Mouse (Mus musculus) myocyte (in vitro differentiated cells): ENCODE data around the gene Gm42906.

Source experiments
- CEBPB ChIP-seq: IDR thresholded peaks from 2 replicates; pipeline ENCODE4 v1.6.1; 2011; ENCODE audit warnings: mild to moderate bottlenecking, moderate library complexity; ENCODE audit not compliant: poor library complexity, insufficient read depth, severe bottlenecking
- MYOD1 ChIP-seq, 3 experiments: IDR thresholded peaks; one replicate each; pipeline ENCODE4 v1.6.1; 2011; ENCODE audit warnings: control low read depth in 2 of 3, low read depth in 2 of 3, mild to moderate bottlenecking in 2 of 3, moderate library complexity in 1 of 3; ENCODE audit not compliant: insufficient read length in 2 of 3, control insufficient read depth in 1 of 3
- POLR2A ChIP-seq: IDR thresholded peaks from one replicate; pipeline ENCODE4 v1.6.1; 2011; ENCODE audit warnings: low read depth, mild to moderate bottlenecking, control low read depth, moderate library complexity; ENCODE audit not compliant: insufficient read length

- TF ChIP-seq CEBPB: no peak
- no peak for TF ChIP-seq POLR2A
- TF ChIP-seq MYOD1 (IDR thresholded peaks at IDR 0.05; ENCODE audit: control insufficient read depth in 1 of 3, insufficient read length in 2 of 3, low read depth in 2 of 3): peak in 2 of 3 experiments; percentile 63 to 64
These were observed 197.5 kb downstream of the Gm42906 start for GRCm38 (mm10) chr5:151230427-151230826.
